Mouse (Mus musculus): Measurements from ENCODE around the gene Gtsf1. TPM values are rescaled to one million over a fixed set of nuclear protein-coding genes. Genes with fewer than 3 reads are reported as not detected.

The Gtsf1 gene
- total RNA-seq, 1 experiment from 2014 or later: not detected

DNA sequence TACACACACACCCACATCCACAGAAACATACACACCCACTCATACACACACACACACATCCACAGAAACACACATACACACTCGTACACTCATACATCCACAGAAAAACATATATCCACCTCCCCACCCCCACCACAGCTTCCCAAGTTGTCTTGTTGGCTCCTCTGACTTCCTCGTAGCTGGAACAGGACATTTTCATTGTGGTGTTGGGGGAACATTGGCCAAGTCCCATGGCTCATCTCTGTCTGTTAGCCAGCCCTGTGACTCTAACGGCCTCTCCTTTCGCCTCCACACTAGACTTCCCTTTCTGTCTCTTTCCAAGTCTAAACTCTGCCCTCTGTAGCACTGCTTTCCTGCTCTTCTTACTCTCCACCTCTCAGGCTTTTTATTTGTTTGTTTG is 72.5 kb downstream of the Gtsf1 start:
- no peak for DNase-seq

DNA sequence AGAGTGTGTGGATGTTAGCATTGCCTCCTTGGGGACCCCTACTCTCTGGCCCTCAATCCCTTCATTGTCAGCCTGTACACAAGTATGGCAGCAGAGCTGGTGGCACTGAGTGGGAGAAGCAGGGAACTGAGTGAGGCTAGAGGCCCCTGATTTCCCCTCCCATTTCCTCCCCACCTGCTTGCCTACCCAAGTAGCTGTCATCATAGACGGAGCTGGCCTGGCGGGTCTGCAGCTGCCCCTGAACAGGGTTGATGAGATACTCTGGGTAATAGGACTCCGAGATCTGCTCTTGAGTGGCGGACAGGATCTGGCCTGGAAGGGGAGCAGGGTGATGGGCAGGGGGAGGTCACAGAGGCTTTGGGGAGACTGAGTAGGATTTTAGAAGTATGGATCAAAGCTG is 74.1 kb downstream of the Gtsf1 start:
- DNase-seq: no peak

DNA sequence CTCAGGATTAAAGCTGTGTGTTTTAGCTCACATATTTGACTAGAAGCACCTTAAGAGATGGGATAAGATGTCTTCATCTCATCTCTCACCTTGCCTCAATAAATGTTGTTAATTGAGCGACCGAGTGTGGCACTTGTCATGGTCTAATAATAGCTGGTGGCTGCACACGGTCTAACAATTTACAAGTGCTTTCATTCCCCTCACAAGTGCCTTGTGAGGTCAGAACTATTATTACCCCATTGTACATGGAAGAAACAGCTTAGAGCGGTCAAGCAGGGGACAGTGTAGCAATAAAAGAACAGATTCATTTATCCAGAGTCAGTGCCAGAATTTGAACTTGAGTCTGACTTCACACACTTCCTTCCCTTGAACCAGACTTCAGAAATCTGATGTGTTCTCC is 74.8 kb downstream of the Gtsf1 start:
- no peak for DNase-seq

- no peak for DNase-seq
These were observed 75.6 kb downstream of the Gtsf1 start for GRCm38 (mm10) chr15:103354690-103355089.

GRCm38 (mm10) chr15:103353511-103354256 is 76.6 kb downstream of the Gtsf1 start:
- no peak for DNase-seq

GRCm38 (mm10) chr15:103352856-103353255 is 77.4 kb downstream of the Gtsf1 start:
- peak; percentile 60 for DNase-seq

Other genes with a start within 250 kb of the Gtsf1 start
- gene Cbx5, start 190.7 kb downstream of the Gtsf1 start, total RNA-seq (2021): 73.2 and 88.5 TPM in 2 replicates
- 210 and 212 TPM in 2 replicates for gene Hnrnpa1, start 190.0 kb downstream of the Gtsf1 start, total RNA-seq (2021)
- 0.58 TPM in 1 of 2 replicates, not detected in the other for gene Nfe2, start 172.1 kb downstream of the Gtsf1 start, total RNA-seq (2021)
- 143 and 145 TPM in 2 replicates for gene Copz1, start 157.8 kb downstream of the Gtsf1 start, total RNA-seq (2021)
- gene Gpr84, start 119.9 kb downstream of the Gtsf1 start, total RNA-seq (2021): not detected in 2 replicates
- gene Zfp385a, start 90.4 kb downstream of the Gtsf1 start, total RNA-seq (2021): 8.8 and 9.1 TPM in 2 replicates
- 35.5 and 45.9 TPM in 2 replicates for gene Itga5, start 63.7 kb downstream of the Gtsf1 start, total RNA-seq (2021)
- not detected in 2 replicates for gene Gtsf2, start 18.0 kb upstream of the Gtsf1 start, total RNA-seq (2021)
- gene Nckap1l, start 23.3 kb upstream of the Gtsf1 start, total RNA-seq (2021): 2.5 and 3.0 TPM in 2 replicates
- 5.2 and 8.1 TPM in 2 replicates for gene Pde1b, start 72.6 kb upstream of the Gtsf1 start, total RNA-seq (2021)
- gene Ppp1r1a, start 107.5 kb upstream of the Gtsf1 start, total RNA-seq (2021): 9.2 and 10.1 TPM in 2 replicates
- gene Glycam1, start 134.6 kb upstream of the Gtsf1 start, total RNA-seq (2021): not detected in 2 replicates

Data from adrenal gland, postnatal 25 days (tissue).